Mouse (Mus musculus) olfactory bulb, adult 2 months (tissue): Measurements from ENCODE around the gene Notch2.

ENCODE experiments used
- CTCF ChIP-seq: fragments of 200-500 bp; IDR thresholded peaks from 2 replicates; pipeline ENCODE4 v1.5.1; 2012; ENCODE audit warnings: low read depth, mild to moderate bottlenecking, low read length, moderate library complexity; ENCODE audit not compliant: insufficient read depth
- POLR2A ChIP-seq: fragments of 200-500 bp; IDR thresholded peaks from 2 replicates; pipeline ENCODE4 v1.6.1; 2012; ENCODE audit warnings: mild to moderate bottlenecking, low read depth, low read length, moderate library complexity; ENCODE audit not compliant: insufficient read depth

DNA sequence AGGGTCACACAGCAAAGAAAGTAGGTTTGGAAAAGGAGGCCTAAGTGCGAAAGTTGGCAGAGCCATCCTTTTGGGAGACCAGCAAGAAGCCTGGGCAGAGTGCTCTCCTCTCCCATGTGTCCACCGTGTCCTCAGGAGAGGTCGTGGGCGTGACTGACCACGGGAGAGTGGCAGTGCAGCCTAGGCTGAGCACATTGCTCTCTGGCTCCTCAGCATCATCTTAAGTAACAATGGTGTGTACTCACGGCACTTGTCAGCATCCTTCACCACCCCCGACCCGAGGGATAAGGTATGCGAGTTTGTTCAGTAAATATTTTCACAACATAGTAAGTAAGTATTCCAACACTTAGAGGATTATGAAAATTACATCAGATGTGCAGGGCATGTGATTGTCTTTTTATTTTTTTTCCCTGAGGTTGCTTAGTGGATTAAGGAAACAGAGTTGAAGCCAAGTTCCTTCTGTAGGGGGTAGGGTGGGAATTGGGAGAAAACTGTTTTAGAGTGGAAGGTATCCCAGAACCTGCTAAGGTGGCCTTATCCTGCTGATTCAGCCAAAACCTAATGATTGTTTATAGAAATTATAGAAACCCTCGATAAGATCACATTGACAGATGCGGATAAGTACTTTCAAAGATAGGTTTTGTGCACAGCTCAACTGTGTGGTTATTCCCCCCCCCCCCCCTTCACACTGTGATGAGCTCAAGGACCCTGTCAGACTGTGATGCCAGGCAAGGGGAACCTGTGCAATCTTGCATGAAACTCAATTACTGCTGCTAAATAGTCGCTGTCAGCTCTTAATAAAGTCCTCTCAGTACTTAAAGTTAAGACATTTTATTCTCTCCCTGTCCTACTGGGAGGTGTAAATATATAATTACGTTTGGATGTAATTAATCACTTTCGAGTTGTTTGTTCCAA is 37.4 kb downstream of the Notch2 start:
- TF ChIP-seq CTCF (no peak), POLR2A (no peak)
